Mouse (Mus musculus): ENCODE results near the gene Bmf.

The Bmf gene

GRCm38 (mm10) chr2:118545242-118546103, 4.0 kb downstream of the Bmf start:
- peak; percentile 92 for DNase-seq (ENCODE audit: low spot score)

- DNase-seq (ENCODE audit: low spot score): peak; percentile 91
Observed at GRCm38 (mm10) chr2:118543893-118544799, 5.3 kb downstream of the Bmf start.

GRCm38 (mm10) chr2:118542971-118543573, 6.4 kb downstream of the Bmf start:
- no peak for DNase-seq (ENCODE audit: low spot score)

GRCm38 (mm10) chr2:118541716-118542115, 7.8 kb downstream of the Bmf start:
- no peak for DNase-seq (ENCODE audit: low spot score)

- peak; percentile 68 for DNase-seq (ENCODE audit: low spot score)
Observed at GRCm38 (mm10) chr2:118540691-118541117, 8.8 kb downstream of the Bmf start.

- peak; percentile 73 for DNase-seq (ENCODE audit: low spot score)
Observed at GRCm38 (mm10) chr2:118539881-118540516, 9.5 kb downstream of the Bmf start.

GRCm38 (mm10) chr2:118539040-118539439, 10.4 kb downstream of the Bmf start:
- no peak for DNase-seq (ENCODE audit: low spot score)

GRCm38 (mm10) chr2:118537226-118537625, 12.3 kb downstream of the Bmf start:
- DNase-seq (ENCODE audit: low spot score): no peak

GRCm38 (mm10) chr2:118536553-118536952, 12.9 kb downstream of the Bmf start:
- DNase-seq (ENCODE audit: low spot score): peak; percentile 89

GRCm38 (mm10) chr2:118536111-118536510, 13.4 kb downstream of the Bmf start:
- DNase-seq (ENCODE audit: low spot score): no peak

GRCm38 (mm10) chr2:118533969-118534368, 15.5 kb downstream of the Bmf start:
- DNase-seq (ENCODE audit: low spot score): no peak

- DNase-seq (ENCODE audit: low spot score): peak; percentile 97
Observed at GRCm38 (mm10) chr2:118532855-118533675, 16.4 kb downstream of the Bmf start.

- no peak for DNase-seq (ENCODE audit: low spot score)
Observed at GRCm38 (mm10) chr2:118532401-118532800, 17.1 kb downstream of the Bmf start.

GRCm38 (mm10) chr2:118529466-118530181, 19.9 kb downstream of the Bmf start:
- DNase-seq (ENCODE audit: low spot score): peak; percentile 98

- DNase-seq (ENCODE audit: low spot score): no peak
Observed at GRCm38 (mm10) chr2:118526545-118526944, 22.9 kb downstream of the Bmf start.

GRCm38 (mm10) chr2:118524811-118525210, 24.7 kb downstream of the Bmf start:
- no peak for DNase-seq (ENCODE audit: low spot score)

GRCm38 (mm10) chr2:118523163-118523730, 26.2 kb downstream of the Bmf start:
- no peak for DNase-seq (ENCODE audit: low spot score)

- DNase-seq (ENCODE audit: low spot score): no peak
Observed at GRCm38 (mm10) chr2:118522265-118522664, 27.2 kb downstream of the Bmf start.

GRCm38 (mm10) chr2:118520042-118520933, 29.2 kb downstream of the Bmf start:
- peak; percentile 93 for DNase-seq (ENCODE audit: low spot score)

All from adipocyte (in vitro differentiated cells).